Mouse (Mus musculus): ENCODE data around the gene Pald1. TPM values are rescaled to one million over a fixed set of nuclear protein-coding genes. Genes with fewer than 3 reads are reported as not detected.

The Pald1 gene
- polyA plus RNA-seq, 1 experiment from 2014 or later: 3.7 TPM

DNA sequence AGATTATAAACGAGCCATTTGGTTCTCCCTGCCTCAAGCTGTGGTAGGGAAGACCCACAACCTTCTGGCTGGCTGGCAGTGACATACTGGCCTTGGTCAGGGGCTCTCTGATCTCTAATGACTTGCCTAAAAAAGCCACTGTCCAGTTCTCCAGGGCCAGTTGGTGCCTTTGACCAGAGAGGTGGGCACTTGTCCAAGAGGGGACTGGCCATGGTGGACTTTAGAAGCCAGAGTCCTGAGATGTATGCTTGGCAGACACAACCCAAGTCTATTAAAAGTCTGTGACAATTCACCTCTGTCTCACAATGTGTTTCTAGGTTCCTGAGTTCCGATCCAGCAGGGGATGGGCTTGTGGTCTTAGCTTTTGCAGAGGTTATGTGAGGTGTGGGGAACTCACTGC, 41.7 kb upstream of the Pald1 start:
- H3K36me3 ChIP-seq (replicated peaks; ENCODE audit: insufficient read depth, low read length): peaks cover 2% of the 10 kb centered on the region; the same call in 1 of the 2 replicates
- no peak overlapping the region for H3K4me2 ChIP-seq (ENCODE audit: low read depth, low read length)
- peaks cover 2% of the 10 kb centered on the region for H3K27me3 ChIP-seq (ENCODE audit: insufficient read depth, low read length)
- H3K9me3 ChIP-seq (ENCODE audit: low read length): no peaks in the 10 kb centered on the region
- H3K27ac ChIP-seq (ENCODE audit: low read depth): peak overlapping the region; percentile 79
- ATAC-seq (no peak), DNase-seq (no peak)
- no peak for TF ChIP-seq EP300 (IDR thresholded peaks at IDR 0.05; ENCODE audit: low read depth)
- TF ChIP-seq CTCF (IDR thresholded peaks at IDR 0.05; ENCODE audit: low read depth): no peak
- 48% methylated on average over 2 of the region's 2 CpGs for WGBS (ENCODE audit: insufficient replicate concordance)
- peaks cover 23% of the 10 kb centered on the region for H3K4me1 ChIP-seq (ENCODE audit: insufficient read depth)
- H3K9ac ChIP-seq (replicated peaks): no peak overlapping the region
- H3K4me3 ChIP-seq (ENCODE audit: low read depth, low read length): no peak overlapping the region

DNA sequence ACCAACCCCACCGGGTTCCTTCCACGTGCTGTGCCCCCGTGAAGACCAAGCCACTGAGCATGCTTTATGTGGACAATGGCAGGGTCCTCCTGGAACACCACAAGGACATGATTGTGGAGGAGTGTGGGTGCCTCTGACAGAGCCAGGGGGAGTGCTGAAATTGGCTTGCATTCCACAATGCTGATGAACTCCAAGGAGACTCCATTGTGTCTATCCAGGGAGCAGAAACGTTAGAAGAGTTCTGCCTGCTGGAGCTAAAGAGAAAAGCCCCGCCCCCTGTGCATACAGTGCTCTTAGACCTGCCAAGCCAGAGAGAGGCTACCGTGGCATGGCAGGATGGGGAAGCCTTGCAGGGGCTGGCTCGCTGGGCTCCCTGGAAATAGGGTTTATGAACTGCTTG, 41.2 kb upstream of the Pald1 start:
- DNase-seq (no peak), ATAC-seq (no peak)
- TF ChIP-seq CTCF (IDR thresholded peaks at IDR 0.05; ENCODE audit: low read depth) (no peak), EP300 (IDR thresholded peaks at IDR 0.05; ENCODE audit: low read depth) (no peak)
- Histone ChIP-seq H3K4me1 (ENCODE audit: insufficient read depth) (peaks cover 27% of the 10 kb centered on the region), H3K9ac (replicated peaks) (no peak overlapping the region), H3K27ac (ENCODE audit: low read depth) (0 out of 2 replicates have a peak overlapping the region, but pooled peaks have one; percentile 79), H3K36me3 (replicated peaks; ENCODE audit: insufficient read depth, low read length) (no peaks in the 10 kb centered on the region), H3K4me3 (ENCODE audit: low read depth, low read length) (no peak overlapping the region), H3K9me3 (ENCODE audit: low read length) (no peaks in the 10 kb centered on the region), H3K27me3 (ENCODE audit: insufficient read depth, low read length) (peaks cover 8% of the 10 kb centered on the region), H3K4me2 (ENCODE audit: low read depth, low read length) (peak overlapping the region; percentile 31; the same call in 1 of the 2 replicates)
- 25% methylated on average over 7 of the region's 7 CpGs for WGBS (ENCODE audit: insufficient replicate concordance)

DNA sequence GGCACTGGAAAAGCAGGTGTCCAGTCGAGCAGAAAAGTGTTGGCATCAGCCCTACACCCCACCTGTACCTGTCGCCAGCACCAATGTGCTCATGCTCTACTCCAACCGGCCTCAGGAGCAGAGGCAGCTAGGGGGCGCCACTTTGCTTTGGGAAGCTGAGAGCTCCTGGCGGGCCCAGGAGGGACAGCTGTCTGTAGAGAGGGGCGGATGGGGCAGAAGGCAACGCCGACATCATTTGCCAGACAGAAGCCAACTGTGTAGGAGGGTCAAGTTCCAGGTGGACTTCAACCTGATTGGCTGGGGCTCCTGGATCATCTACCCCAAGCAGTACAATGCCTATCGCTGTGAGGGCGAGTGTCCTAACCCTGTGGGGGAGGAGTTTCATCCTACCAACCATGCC, 40.0 kb upstream of the Pald1 start:
- Histone ChIP-seq H3K4me1 (ENCODE audit: insufficient read depth) (peaks cover 31% of the 10 kb centered on the region), H3K27me3 (ENCODE audit: insufficient read depth, low read length) (peaks cover 19% of the 10 kb centered on the region), H3K9ac (replicated peaks) (no peak overlapping the region), H3K4me3 (ENCODE audit: low read depth, low read length) (no peak overlapping the region), H3K27ac (ENCODE audit: low read depth) (peak overlapping the region; percentile 57; the same call in 1 of the 2 replicates), H3K4me2 (ENCODE audit: low read depth, low read length) (0 out of 2 replicates have a peak overlapping the region, but pooled peaks have one; percentile 29), H3K36me3 (replicated peaks; ENCODE audit: insufficient read depth, low read length) (no peaks in the 10 kb centered on the region), H3K9me3 (ENCODE audit: low read length) (no peaks in the 10 kb centered on the region)
- TF ChIP-seq EP300 (IDR thresholded peaks at IDR 0.05; ENCODE audit: low read depth) (no peak), CTCF (IDR thresholded peaks at IDR 0.05; ENCODE audit: low read depth) (peak; percentile 75)
- DNase-seq: peak; percentile 81
- WGBS (ENCODE audit: insufficient replicate concordance): 50% methylated on average over 10 of the region's 10 CpGs
- peak; percentile 81 for ATAC-seq

- no peak for DNase-seq
- WGBS (ENCODE audit: insufficient replicate concordance): 65% methylated on average over 12 of the region's 12 CpGs
- no peaks in the 10 kb centered on the region for H3K9me3 ChIP-seq (ENCODE audit: low read length)
- H3K36me3 ChIP-seq (replicated peaks; ENCODE audit: insufficient read depth, low read length): no peaks in the 10 kb centered on the region
- H3K4me1 ChIP-seq (ENCODE audit: insufficient read depth): peaks cover 34% of the 10 kb centered on the region
- H3K9ac ChIP-seq (replicated peaks): no peak overlapping the region
- H3K27me3 ChIP-seq (ENCODE audit: insufficient read depth, low read length): peaks cover 23% of the 10 kb centered on the region
- ATAC-seq: no peak
- peak overlapping the region; percentile 57; the same call in 1 of the 2 replicates for H3K27ac ChIP-seq (ENCODE audit: low read depth)
- TF ChIP-seq EP300 (IDR thresholded peaks at IDR 0.05; ENCODE audit: low read depth): no peak
- no peak for TF ChIP-seq CTCF (IDR thresholded peaks at IDR 0.05; ENCODE audit: low read depth)
- no peak overlapping the region for H3K4me3 ChIP-seq (ENCODE audit: low read depth, low read length)
- peak overlapping the region; percentile 29; the same call in 1 of the 2 replicates for H3K4me2 ChIP-seq (ENCODE audit: low read depth, low read length)
These were observed 39.5 kb upstream of the Pald1 start for GRCm38 (mm10) chr10:61422861-61423260.

GRCm38 (mm10) chr10:61420011-61420410, 36.7 kb upstream of the Pald1 start:
- Histone ChIP-seq H3K9me3 (ENCODE audit: low read length) (no peaks in the 10 kb centered on the region), H3K36me3 (replicated peaks; ENCODE audit: insufficient read depth, low read length) (no peaks in the 10 kb centered on the region), H3K27ac (ENCODE audit: low read depth) (no peak overlapping the region), H3K4me3 (ENCODE audit: low read depth, low read length) (no peak overlapping the region), H3K27me3 (ENCODE audit: insufficient read depth, low read length) (peaks cover 38% of the 10 kb centered on the region), H3K4me2 (ENCODE audit: low read depth, low read length) (no peak overlapping the region), H3K4me1 (ENCODE audit: insufficient read depth) (peaks cover 32% of the 10 kb centered on the region), H3K9ac (replicated peaks) (no peak overlapping the region)
- DNase-seq (no peak), ATAC-seq (no peak)
- TF ChIP-seq CTCF (IDR thresholded peaks at IDR 0.05; ENCODE audit: low read depth) (no peak), EP300 (IDR thresholded peaks at IDR 0.05; ENCODE audit: low read depth) (no peak)
- 44% methylated on average over 4 of the region's 4 CpGs for WGBS (ENCODE audit: insufficient replicate concordance)

- DNase-seq: no peak
- peaks cover 38% of the 10 kb centered on the region for H3K27me3 ChIP-seq (ENCODE audit: insufficient read depth, low read length)
- no peak overlapping the region for H3K27ac ChIP-seq (ENCODE audit: low read depth)
- H3K9me3 ChIP-seq (ENCODE audit: low read length): no peaks in the 10 kb centered on the region
- TF ChIP-seq CTCF (IDR thresholded peaks at IDR 0.05; ENCODE audit: low read depth): no peak
- no peak for TF ChIP-seq EP300 (IDR thresholded peaks at IDR 0.05; ENCODE audit: low read depth)
- H3K4me2 ChIP-seq (ENCODE audit: low read depth, low read length): peak overlapping the region; percentile 4; the same call in 1 of the 2 replicates
- H3K4me1 ChIP-seq (ENCODE audit: insufficient read depth): peaks cover 27% of the 10 kb centered on the region
- 10% methylated on average over 24 of the region's 24 CpGs for WGBS (ENCODE audit: insufficient replicate concordance)
- no peak overlapping the region for H3K9ac ChIP-seq (replicated peaks)
- no peak for ATAC-seq
- no peaks in the 10 kb centered on the region for H3K36me3 ChIP-seq (replicated peaks; ENCODE audit: insufficient read depth, low read length)
- H3K4me3 ChIP-seq (ENCODE audit: low read depth, low read length): no peak overlapping the region
These were observed 35.8 kb upstream of the Pald1 start for GRCm38 (mm10) chr10:61419146-61419545.
